Mouse (Mus musculus) forelimb bud, embryonic 11.5 days (tissue): ENCODE results near the gene Frmd4a.
"Not testable (repeated sequence)": the region's sequence is repeated elsewhere in the genome, so short reads cannot be mapped to it uniquely, and the experiment has no call there.

Source experiments
- DNase-seq: peaks from one replicate; pipeline ENCODE4 v3.0.0-alpha.2; 2012; ENCODE audit warnings: low read depth, low spot score

Frmd4a gene

GRCm38 (mm10) chr2:4615014-4615546 lies 597.6 kb downstream of the Frmd4a start:
- DNase-seq = no peak

- DNase-seq = no peak
Observed at GRCm38 (mm10) chr2:4616995-4617394, 599.5 kb downstream of the Frmd4a start.

GRCm38 (mm10) chr2:4619126-4619525 lies 601.6 kb downstream of the Frmd4a start:
- not testable (repeated sequence) for DNase-seq

DNA sequence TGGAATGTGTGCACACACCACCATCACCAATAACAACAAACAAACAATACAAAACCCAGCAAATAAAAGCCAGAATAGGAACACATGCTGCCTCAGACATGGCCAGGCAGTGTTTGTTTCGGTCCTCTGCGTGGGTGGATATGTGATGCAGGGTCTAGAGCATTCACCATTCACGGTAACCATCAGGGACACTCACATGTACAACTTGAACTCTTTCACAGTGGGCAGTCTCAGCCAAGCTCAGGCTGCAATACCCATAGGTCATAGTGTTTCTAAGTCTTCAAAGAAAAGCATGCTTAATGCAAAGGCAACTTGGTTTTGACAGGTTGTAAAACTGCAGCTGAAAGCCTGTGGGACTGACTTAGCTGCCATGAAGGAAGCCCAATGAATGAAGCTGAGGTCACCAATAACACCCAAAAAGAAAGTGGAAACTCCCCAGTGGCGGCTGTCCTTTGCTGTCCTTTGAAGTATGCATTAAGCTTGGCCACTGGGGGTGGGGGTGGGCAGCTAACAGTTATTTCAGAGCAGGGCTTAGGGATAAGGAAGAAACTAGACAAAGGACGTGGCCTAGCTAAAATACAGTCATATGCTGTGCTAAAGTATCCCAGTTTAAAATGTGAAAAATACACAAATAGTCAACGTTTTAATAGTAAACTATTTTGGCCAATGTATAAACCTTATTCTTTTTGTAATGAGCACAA lies 602.5 kb downstream of the Frmd4a start:
- DNase-seq = peak; percentile 46

DNA sequence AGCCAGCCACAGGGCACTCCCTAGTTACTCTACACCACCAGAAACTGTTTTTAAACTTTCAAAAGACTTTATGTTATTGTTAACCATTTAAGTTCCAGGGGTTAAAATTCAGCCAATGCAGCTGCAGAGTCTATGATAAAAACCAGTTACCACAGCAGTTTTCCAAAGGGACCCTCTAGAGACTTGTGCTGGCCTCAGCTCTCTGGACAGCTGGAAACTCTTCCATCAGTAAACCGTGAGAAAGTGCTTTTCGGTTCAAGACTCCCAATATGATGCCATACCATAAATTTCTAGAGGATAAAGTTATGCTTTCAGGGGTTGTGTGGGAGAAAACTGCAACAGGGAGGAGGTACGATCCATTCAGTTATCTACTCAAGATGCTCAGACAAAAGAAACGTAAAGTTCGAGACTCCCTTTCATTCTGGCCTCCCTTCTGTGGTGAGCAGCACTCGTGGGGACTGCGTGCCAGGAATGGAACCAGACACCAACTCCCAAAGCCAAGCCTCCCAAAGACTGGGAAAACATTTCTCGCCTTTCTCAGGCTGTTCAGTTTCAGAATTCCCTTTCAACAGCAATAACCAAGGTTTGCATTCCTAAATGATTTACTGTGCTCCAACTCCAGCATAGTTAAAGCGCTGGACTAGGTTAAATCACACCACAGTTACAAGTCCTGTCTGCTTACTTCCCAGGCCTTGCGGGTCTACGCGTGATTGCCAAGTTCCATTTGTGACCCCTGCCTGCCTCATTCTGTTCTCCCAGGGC lies 603.3 kb downstream of the Frmd4a start:
- peak; percentile 57 for DNase-seq

GRCm38 (mm10) chr2:4621471-4621985 lies 604.0 kb downstream of the Frmd4a start:
- no peak for DNase-seq

GRCm38 (mm10) chr2:4626911-4627310 lies 609.4 kb downstream of the Frmd4a start:
- DNase-seq = no peak

DNA sequence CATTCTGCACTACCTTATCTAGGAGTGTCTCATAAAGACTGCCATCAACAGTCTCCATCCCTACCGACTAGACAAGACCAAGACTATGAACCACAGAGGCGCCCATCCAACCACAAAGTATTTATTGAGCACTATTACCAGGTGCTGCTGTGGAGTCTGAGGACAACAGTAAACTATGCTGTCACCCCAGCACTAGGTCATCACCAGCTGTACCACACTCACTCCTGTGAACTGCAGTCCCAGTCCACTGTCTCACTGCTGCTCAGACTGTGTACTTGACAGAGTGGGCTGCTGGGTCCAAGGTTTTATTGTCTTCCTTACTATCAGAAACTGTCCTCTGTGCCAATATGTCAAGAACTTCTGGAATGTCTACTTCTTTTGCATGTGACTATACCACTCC lies 611.4 kb downstream of the Frmd4a start:
- DNase-seq = no peak

GRCm38 (mm10) chr2:4629470-4629869 lies 612.0 kb downstream of the Frmd4a start:
- DNase-seq = no peak

- DNase-seq = no peak
Observed at GRCm38 (mm10) chr2:4630197-4630835, 612.8 kb downstream of the Frmd4a start.

GRCm38 (mm10) chr2:4635804-4636203 lies 618.3 kb downstream of the Frmd4a start:
- DNase-seq = no peak

DNA sequence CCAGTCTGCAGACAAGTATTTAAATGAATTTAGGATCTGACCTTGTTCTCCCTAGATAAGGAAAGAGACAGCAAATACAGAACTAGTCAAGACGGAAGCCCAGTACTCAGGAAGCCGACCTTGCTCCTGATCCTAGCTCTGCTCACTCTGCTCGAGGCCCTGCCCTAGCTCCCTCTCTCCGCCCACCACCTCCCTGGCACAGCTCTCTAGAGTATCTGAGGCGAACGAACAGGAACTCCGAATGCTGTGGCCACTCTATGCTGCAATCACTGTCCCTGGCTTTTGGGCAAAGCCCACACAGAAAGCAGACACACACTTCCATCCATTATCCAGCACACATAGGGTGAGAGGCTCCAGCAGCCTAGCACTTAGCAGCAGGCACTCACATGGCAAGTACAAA lies 619.1 kb downstream of the Frmd4a start:
- no peak for DNase-seq

DNA sequence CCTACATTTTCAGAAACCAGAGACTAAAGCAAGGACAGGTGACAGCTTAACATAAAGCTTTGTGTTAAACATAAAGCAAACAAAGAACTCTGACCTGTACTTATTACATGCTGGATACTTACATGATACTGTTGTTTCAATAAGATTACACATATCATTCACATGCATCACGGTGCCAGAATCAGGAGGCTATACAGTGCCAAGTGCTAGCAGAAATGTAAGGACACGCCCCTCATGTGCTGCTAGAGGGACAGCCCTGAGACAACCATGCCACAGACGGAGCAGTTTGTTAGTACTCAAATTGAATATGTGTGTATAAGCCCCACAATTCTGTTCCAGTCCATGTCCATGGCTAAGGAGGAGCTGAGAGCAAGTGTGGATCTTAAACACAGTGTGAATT lies 620.7 kb downstream of the Frmd4a start:
- no peak for DNase-seq

GRCm38 (mm10) chr2:4645066-4645465 lies 627.5 kb downstream of the Frmd4a start:
- DNase-seq = no peak

GRCm38 (mm10) chr2:4648094-4648493 lies 630.6 kb downstream of the Frmd4a start:
- DNase-seq = no peak

DNA sequence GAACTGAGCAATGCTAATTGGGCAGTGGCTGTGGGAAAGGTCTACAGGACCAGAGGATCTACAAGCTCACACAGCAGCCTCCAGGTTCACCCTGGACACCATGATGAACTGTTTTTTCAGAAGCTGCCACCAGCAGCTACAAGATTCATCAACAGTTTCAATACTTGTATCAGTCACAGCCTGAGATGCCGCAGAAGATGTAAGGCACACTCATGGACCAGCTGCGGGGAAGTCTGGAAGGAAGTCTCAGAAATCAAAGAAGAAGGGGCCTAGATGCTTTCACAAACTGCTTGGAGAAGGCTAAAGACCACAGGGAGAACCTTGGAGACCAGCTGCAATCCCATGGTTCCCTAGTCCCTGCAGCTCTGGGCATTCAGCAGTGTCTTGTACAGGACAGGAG lies 632.1 kb downstream of the Frmd4a start:
- DNase-seq = no peak

GRCm38 (mm10) chr2:4651500-4652285 lies 634.2 kb downstream of the Frmd4a start, which contains the start of gene Prpf18:
Gene Prpf18, minus strand, starts transcription at chr2:4652113.
- peak; percentile 96 for DNase-seq

- DNase-seq = no peak
Observed at GRCm38 (mm10) chr2:4660677-4661076, 643.2 kb downstream of the Frmd4a start.
